Mouse (Mus musculus) spleen, adult 2 months (tissue): ENCODE results near the gene Asb10. TPM values are rescaled to one million over a fixed set of nuclear protein-coding genes. Genes with fewer than 3 reads are reported as not detected.

Experiments used
- DNase-seq, 2 experiments: peaks; one replicate each; pipeline versions ENCODE4 v3.0.0 to v3.0.0-alpha.2; 2012 to 2021; ENCODE audit warnings: low spot score in 2 of 2, low read depth in 1 of 2
- H3K27ac ChIP-seq: fragments of 200-500 bp; 2 replicates; pipeline ENCODE4 v1.5.1; 2012; ENCODE audit warnings: low read length, inconsistent platforms; ENCODE audit not compliant: insufficient read depth
- H3K27me3 ChIP-seq: fragments of 200-500 bp; 2 replicates; pipeline ENCODE4 v1.6.1; 2012; ENCODE audit warnings: mild to moderate bottlenecking, moderate library complexity, low read length, inconsistent platforms; ENCODE audit not compliant: control insufficient read depth, insufficient read depth
- H3K36me3 ChIP-seq: fragments of 200-500 bp; 2 replicates; pipeline ENCODE4 v1.6.1; 2012; ENCODE audit warnings: mild to moderate bottlenecking, low read length, inconsistent platforms; ENCODE audit not compliant: control insufficient read depth, insufficient read depth
- H3K4me1 ChIP-seq: fragments of 200-500 bp; 2 replicates; pipeline ENCODE4 v1.6.1; 2011; ENCODE audit warnings: inconsistent platforms; ENCODE audit not compliant: control insufficient read depth, insufficient read depth, insufficient read length
- H3K4me3 ChIP-seq: fragments of 200-500 bp; 2 replicates; pipeline ENCODE4 v1.5.1; 2011; ENCODE audit warnings: mild to moderate bottlenecking, inconsistent platforms; ENCODE audit not compliant: insufficient read depth, insufficient read length; ENCODE audit errors: extremely low read depth
- CTCF ChIP-seq: fragments of 200-500 bp; IDR thresholded peaks from 2 replicates; pipeline ENCODE4 v1.5.1; 2011; ENCODE audit warnings: mild to moderate bottlenecking, inconsistent platforms; ENCODE audit not compliant: insufficient read depth, insufficient read length, insufficient replicate concordance; ENCODE audit errors: extremely low read depth
- POLR2A ChIP-seq: fragments of 200-500 bp; IDR thresholded peaks from 2 replicates; pipeline ENCODE4 v1.6.1; 2011; ENCODE audit warnings: low read depth, low read length, inconsistent platforms
- WGBS: fragments of 180-500 bp; shearing (Covaris S2); methylation state at CpG from one replicate; pipeline ENCODE4 v1.1.7; 2018; 5-methylcytosine and 5-hydroxymethylcytosine counted together
- polyA plus RNA-seq: library from polyadenylated mRNA; depleted of rRNA; stranded (reverse); fragments of >200 nt; gene quantifications from 2 replicates; pipeline ENCODE4 v1.2.3, GENCODE M21; 2012; rRNA removed

The Asb10 gene
- 0.07 and 0.08 TPM in 2 replicates for polyA plus RNA-seq

DNA sequence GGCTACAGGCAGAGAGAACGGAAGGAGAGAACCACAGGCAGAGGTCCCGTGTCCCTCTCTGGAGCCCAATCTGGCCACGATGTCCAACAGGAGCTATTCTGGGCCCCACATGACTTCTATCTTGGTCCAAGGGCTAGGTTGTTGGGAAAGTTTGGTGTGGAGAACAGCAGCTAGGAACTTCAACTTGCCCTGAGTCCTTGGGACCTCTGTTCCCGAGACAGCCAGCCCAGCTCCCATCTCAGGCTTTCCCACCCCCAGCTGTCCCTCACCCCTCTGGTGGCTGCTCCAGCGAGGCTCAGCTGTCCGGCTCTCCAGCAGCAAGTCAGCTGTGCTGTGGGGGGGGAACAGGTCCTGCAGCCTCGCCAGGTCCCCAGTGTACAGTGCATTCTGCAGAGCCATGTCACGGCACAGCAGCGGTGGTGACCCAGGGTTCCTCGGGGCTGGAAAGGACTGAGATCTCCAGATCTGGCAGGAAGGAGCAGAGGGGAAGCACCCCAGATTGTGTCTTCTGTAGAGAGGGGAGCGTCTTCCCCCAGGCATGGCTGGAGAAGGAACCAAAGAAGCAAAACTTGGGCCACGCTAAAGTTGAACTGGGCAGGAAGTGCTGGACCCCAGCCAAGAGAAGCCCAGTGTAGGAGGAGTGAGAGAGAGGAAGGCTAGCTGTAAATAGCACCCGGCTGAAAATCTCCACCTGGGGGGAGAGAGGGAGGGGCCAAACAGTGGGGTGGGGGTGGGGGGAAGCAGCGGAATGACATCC is at the start of gene Asb10:
Gene Asb10 (minus strand): TSS at position 592 of the 757 bp plus-strand sequence.
- no peak within 1 kb of the TSS for H3K4me3 ChIP-seq
- no peak for TF ChIP-seq POLR2A
- no peak for TF ChIP-seq CTCF
- no peaks in the 10 kb centered on the region for H3K4me1 ChIP-seq
- no peak within 1 kb of the TSS for H3K27ac ChIP-seq
- 14% methylated on average over 14 of the region's 14 CpGs for WGBS
- H3K36me3 ChIP-seq: no peaks in the 10 kb centered on the region
- no peak for DNase-seq
- H3K27me3 ChIP-seq: no peaks in the 10 kb centered on the region

DNA sequence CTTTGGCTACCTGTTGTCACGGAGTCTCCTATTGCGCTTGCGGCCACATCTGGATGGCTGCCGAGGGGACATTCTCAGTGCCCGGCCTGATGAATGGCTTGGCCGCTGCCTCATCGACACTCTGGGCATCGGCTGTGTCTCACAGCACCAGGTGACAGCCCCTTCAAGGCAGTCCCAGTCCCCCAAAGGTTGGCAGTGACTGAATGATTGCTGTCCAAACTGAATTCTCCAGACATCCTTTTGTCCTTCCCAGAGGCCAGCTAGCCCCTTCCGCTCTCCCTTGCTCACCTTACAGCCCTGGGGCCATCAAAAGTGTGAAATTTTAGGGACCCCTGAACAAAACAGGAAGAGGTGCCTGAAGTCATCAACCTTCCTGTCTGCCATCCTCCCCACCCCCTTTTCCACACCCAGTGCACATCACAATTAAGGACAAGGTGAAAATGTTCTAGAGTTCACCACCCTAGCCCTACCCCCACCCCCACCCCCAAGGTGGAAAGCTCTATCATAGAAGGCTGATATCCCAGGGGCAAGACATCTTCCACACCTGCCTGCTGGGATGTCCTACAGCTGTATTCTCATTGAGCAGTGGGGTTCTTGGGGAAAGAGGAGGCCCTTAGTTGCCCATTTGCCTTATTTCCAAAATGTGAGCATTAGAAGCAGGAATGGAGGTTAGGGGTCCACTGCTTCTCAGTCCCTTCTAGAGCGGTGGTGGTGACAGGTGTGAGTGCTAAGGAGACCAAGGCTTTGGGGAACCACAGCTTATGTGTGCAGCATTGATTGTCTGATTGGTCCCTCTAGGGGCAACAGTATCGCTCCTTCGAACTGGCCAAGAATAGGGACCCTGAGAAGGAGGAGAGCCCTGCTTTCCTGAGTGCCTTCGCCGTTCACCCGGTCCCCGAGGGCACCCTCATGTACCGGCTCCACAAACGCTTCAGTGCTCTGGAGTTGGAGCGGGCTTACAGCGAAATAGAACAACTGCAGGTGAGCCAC is 49.0 kb upstream of the Asb10 start:
- DNase-seq: no peak
- TF ChIP-seq CTCF (no peak), POLR2A (no peak)
- WGBS: 96% methylated on average over 20 of the region's 20 CpGs
- H3K4me3 ChIP-seq: no peak overlapping the region
- peaks cover 7% of the 10 kb centered on the region; the same call in 1 of the 2 replicates for H3K4me1 ChIP-seq
- no peaks in the 10 kb centered on the region for H3K27me3 ChIP-seq
- H3K36me3 ChIP-seq: peaks cover 11% of the 10 kb centered on the region
- no peak overlapping the region for H3K27ac ChIP-seq

DNA sequence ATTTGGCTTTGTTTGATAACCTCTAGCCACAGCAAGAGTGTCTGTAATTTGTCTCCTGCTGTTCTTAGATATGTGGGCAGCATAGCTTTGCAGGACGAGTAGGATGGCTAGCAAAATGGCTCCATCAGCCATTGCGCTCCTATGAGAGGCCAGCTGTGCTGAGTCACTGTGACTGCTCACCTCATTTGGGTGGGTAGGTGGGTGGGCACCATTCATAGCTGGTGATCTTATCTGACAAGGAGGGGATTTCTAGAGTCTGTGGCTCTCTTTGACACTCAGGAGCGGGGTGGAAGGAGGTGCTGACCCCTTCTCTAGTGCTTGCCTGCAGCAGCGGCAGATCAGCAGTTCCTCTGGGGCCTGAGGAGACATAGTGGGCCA is 46.4 kb upstream of the Asb10 start:
- no peak for DNase-seq
- no peak for TF ChIP-seq POLR2A
- TF ChIP-seq CTCF: no peak
- Histone ChIP-seq H3K36me3 (peaks cover 11% of the 10 kb centered on the region), H3K4me3 (peak overlapping the region; percentile 90), H3K4me1 (peaks cover 7% of the 10 kb centered on the region; the same call in 1 of the 2 replicates), H3K27me3 (no peaks in the 10 kb centered on the region), H3K27ac (no peak overlapping the region)
- WGBS: 6% methylated on average over 4 of the region's 4 CpGs

DNA sequence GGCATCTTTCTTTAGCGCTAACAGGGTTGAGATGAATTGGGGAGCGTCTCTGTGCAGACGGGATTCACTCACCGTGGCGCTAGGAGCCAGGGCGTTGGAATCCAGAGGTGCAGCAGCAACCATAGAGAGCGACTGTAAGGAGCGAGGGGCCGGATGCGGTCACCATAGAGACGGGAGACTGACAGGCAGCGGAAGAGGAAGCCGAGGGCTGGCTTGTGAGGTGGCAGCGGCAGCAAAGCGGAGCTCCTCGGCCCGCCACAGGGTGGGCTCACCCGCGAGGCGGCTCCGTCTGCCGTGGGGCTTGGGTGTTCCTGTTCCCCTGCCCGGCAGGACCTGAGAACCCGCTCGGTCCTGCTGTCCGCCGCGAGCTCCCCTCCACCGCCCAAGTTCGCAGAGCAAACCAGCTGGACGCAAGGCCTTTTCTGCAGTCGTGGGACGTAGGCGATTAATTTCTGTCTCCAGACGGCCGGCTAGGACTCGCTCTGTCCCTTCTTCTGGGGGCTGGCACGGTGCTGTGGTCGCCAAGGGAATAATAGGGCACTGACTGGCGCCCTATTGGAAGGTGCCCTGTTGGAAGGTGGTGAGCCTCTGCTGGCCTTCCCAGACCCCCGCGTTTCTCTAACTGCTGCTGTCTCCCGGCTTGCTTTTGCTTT is 45.9 kb upstream of the Asb10 start, which contains the start of gene Chpf2:
Gene Chpf2 (plus strand): TSS at position 195 of the 653 bp plus-strand sequence.
- TF ChIP-seq CTCF (no peak), POLR2A (peak; percentile 62)
- Histone ChIP-seq H3K27me3 (no peaks in the 10 kb centered on the region), H3K4me1 (peaks cover 7% of the 10 kb centered on the region; the same call in 1 of the 2 replicates), H3K4me3 (peak within 1 kb of the TSS; percentile 90), H3K36me3 (peaks cover 11% of the 10 kb centered on the region), H3K27ac (peak within 1 kb of the TSS; percentile 47; the same call in 1 of the 2 replicates)
- DNase-seq: peak; percentile 63 to 81
- WGBS: under 1% methylated on average over 43 of the region's 43 CpGs

DNA sequence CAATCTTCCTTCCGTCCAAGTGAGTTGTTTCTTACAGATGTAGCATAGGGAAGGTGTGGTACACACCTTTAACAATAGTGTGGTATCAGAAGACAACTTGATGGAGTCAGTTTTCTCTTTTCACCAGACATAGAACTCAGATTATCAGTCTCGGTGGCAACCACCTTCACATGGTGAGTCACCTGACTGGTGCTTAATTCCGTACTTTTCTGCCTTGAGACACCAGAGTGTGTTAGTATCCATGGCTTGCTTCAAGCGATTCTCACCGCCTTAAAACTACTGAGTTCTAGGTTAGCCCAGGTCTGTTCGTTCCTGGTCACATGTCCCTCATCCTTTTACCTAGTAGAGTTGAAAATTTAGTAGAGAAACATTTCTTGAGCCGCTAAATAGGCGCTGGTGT is 45.3 kb upstream of the Asb10 start:
- DNase-seq: no peak
- peaks cover 7% of the 10 kb centered on the region; the same call in 1 of the 2 replicates for H3K36me3 ChIP-seq
- peak overlapping the region; percentile 90 for H3K4me3 ChIP-seq
- 0 out of 2 replicates have a peak overlapping the region, but pooled peaks have one; percentile 10 for H3K27ac ChIP-seq
- TF ChIP-seq POLR2A (no peak), CTCF (no peak)
- WGBS: 7% methylated on average over 8 of the region's 8 CpGs
- H3K4me1 ChIP-seq: peaks cover 7% of the 10 kb centered on the region; the same call in 1 of the 2 replicates
- H3K27me3 ChIP-seq: no peaks in the 10 kb centered on the region

DNA sequence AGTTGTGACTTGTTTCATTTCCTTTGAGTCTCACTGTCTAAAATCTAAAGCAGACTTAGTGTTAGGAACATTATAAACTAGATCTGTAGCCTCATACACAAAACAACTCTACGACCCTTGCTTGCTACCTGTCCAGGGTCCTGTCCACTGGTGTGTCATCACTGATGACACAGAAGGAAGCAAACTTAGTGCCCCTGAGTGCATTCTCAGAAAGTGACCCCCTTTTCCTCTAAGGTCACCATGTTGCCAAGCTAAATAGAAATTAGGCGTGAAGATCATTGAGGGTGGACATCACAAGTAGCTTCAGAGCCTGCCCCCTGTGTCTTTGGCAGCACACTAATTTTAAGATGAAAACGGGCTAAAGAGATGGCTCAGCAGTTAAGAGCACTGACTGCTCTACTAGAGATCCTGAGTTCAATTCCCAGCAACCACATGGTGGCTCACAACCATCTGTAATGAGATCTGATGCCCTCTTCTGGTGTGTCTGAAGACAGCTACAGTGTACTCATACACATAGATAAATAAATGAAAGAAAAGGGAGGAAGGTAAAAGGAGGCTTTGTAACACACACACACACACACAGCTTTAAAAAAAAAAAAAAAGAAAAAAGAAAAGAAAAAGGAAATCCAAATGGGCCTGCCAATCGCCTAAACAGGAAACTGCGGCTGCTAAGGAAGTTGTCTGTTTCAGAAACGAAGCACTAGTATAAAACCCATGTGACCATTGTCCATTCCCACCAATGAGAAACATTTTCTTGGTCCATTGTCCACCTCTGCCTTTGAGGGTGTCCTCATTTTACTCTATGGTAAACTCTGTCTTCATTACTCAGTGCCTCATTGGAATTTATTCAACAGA is 37.6 kb upstream of the Asb10 start:
- H3K27me3 ChIP-seq: no peaks in the 10 kb centered on the region
- no peak for DNase-seq
- H3K27ac ChIP-seq: peak overlapping the region; percentile 81; the same call in 1 of the 2 replicates
- H3K36me3 ChIP-seq: peaks cover 11% of the 10 kb centered on the region
- H3K4me3 ChIP-seq: peak overlapping the region; percentile 68; the same call in 1 of the 2 replicates
- H3K4me1 ChIP-seq: peaks cover 2% of the 10 kb centered on the region; the same call in 1 of the 2 replicates
- no peak for TF ChIP-seq POLR2A
- TF ChIP-seq CTCF: no peak
- 20% methylated on average over 6 of the region's 6 CpGs for WGBS
